8 mouse cellular contexts compared by ENCODE assay signal in genomic region chr5:92042377-92043348, GRCm38 (mm10). TPM values are rescaled to one million over a fixed set of nuclear protein-coding genes. Genes with fewer than 3 reads are reported as not detected.
DNase-seq lines count a peak whose midpoint lies in the region; ATAC-seq and TF ChIP-seq lines count a peak whose summit lies in the region.

No protein-coding gene starts in this region.

- H3K9ac ChIP-seq in heart, embryonic 15.5 days: peak overlapping the region; percentile 47
- H3K9ac ChIP-seq in liver, embryonic 14.5 days (replicated peaks): peak overlapping the region; percentile 20
- peak overlapping the region; percentile 42 for H3K9ac ChIP-seq in neural tube, embryonic 11.5 days (ENCODE audit: low read length)
- peak overlapping the region; percentile 78 for H3K9ac ChIP-seq in stomach, postnatal 0 days (ENCODE audit: low read length)

- H3K4me1 ChIP-seq in forebrain, embryonic 10.5 days: peaks cover 13% of the 10 kb centered on the region
- peaks cover 3% of the 10 kb centered on the region; the same call in 1 of the 2 replicates for H3K4me1 ChIP-seq in heart, embryonic 15.5 days (replicated peaks)
- peaks cover 5 to 8% of the 10 kb centered on the region in 2 experiments for H3K4me1 ChIP-seq in liver, embryonic 14.5 days (replicated peaks; ENCODE audit: control insufficient read depth in 2 of 2, insufficient read depth in 2 of 2, low read length in 1 of 2)
- H3K4me1 ChIP-seq in neural tube, embryonic 11.5 days (ENCODE audit: control insufficient read depth, insufficient read depth, low read length): no peaks in the 10 kb centered on the region
- H3K4me1 ChIP-seq in stomach, postnatal 0 days (replicated peaks; ENCODE audit: control insufficient read depth, insufficient read depth): no peaks in the 10 kb centered on the region

- peak overlapping the region; percentile 85 for H3K4me3 ChIP-seq in forebrain, embryonic 10.5 days
- H3K4me3 ChIP-seq in heart, embryonic 15.5 days: peak overlapping the region; percentile 72
- peak overlapping the region; percentile 71 to 80 for H3K4me3 ChIP-seq in liver, embryonic 14.5 days (ENCODE audit: insufficient read depth in 1 of 2, low read depth in 2 of 2, low read length in 2 of 2)
- H3K4me3 ChIP-seq in neural tube, embryonic 11.5 days (ENCODE audit: low read depth, low read length): peak overlapping the region; percentile 72
- H3K4me3 ChIP-seq in stomach, postnatal 0 days (ENCODE audit: low read depth, low read length): peak overlapping the region; percentile 76

- H3K4me2 ChIP-seq in heart, embryonic 15.5 days: peak overlapping the region; percentile 77
- peak overlapping the region; percentile 86 for H3K4me2 ChIP-seq in liver, embryonic 14.5 days (ENCODE audit: low read depth)
- H3K4me2 ChIP-seq in neural tube, embryonic 11.5 days (ENCODE audit: low read depth): peak overlapping the region; percentile 98
- H3K4me2 ChIP-seq in stomach, postnatal 0 days (replicated peaks; ENCODE audit: low read depth): peak overlapping the region; percentile 90

- no peaks in the 10 kb centered on the region for H3K36me3 ChIP-seq in forebrain, embryonic 10.5 days (replicated peaks)
- H3K36me3 ChIP-seq in heart, embryonic 15.5 days: no peaks in the 10 kb centered on the region
- no peaks in the 10 kb centered on the region for H3K36me3 ChIP-seq in liver, embryonic 14.5 days (replicated peaks; ENCODE audit: control insufficient read depth, insufficient read depth, low read depth)
- no peaks in the 10 kb centered on the region for H3K36me3 ChIP-seq in neural tube, embryonic 11.5 days (ENCODE audit: control insufficient read depth, insufficient read depth, low read length)
- no peaks in the 10 kb centered on the region for H3K36me3 ChIP-seq in stomach, postnatal 0 days (ENCODE audit: control insufficient read depth, insufficient read depth, low read length)

- ATAC-seq in heart, embryonic 15.5 days (replicated peaks; ENCODE audit: insufficient number of reproducible peaks, insufficient read depth, low FRiP score, low read depth): peak; percentile 98
- peak; percentile 100 for ATAC-seq in liver, embryonic 14.5 days (ENCODE audit: insufficient read depth)
- peak; percentile 99 for ATAC-seq in neural tube, embryonic 11.5 days (ENCODE audit: insufficient read depth, low FRiP score, low TSS enrichment)
- ATAC-seq in stomach, postnatal 0 days (ENCODE audit: low FRiP score, low TSS enrichment): peak; percentile 100

- peak; percentile 94 to 96 for DNase-seq in CD8-positive naive resting alpha-beta T cell, adult 2 months (ENCODE audit: low read depth in 2 of 2, low spot score in 2 of 2)
- DNase-seq in c-Kit-positive CD71-negative TER-119-negative erythroid progenitor cells, embryonic 14.5 days (ENCODE audit: low read depth): peak; percentile 80
- peak; percentile 84 for DNase-seq in forebrain, embryonic 10.5 days (ENCODE audit: extremely low spot score, low spot score)
- DNase-seq in kidney, postnatal 25 days: peak; percentile 98 to 99
- peak; percentile 84 to 88 (median 84) for DNase-seq in liver, embryonic 14.5 days (ENCODE audit: low read depth in 3 of 3, low spot score in 3 of 3)
- peak; percentile 86 for DNase-seq in neural tube, embryonic 11.5 days (ENCODE audit: low spot score)
- peak; percentile 98 for DNase-seq in stomach, postnatal 0 days (ENCODE audit: low spot score)

- no peaks in the 10 kb centered on the region for H3K9me3 ChIP-seq in forebrain, embryonic 10.5 days
- H3K9me3 ChIP-seq in heart, embryonic 15.5 days (replicated peaks): no peaks in the 10 kb centered on the region
- H3K9me3 ChIP-seq in liver, embryonic 14.5 days (ENCODE audit: control insufficient read depth, low read length): no peaks in the 10 kb centered on the region
- no peaks in the 10 kb centered on the region for H3K9me3 ChIP-seq in neural tube, embryonic 11.5 days (ENCODE audit: control insufficient read depth, low read length)
- no peaks in the 10 kb centered on the region for H3K9me3 ChIP-seq in stomach, postnatal 0 days (ENCODE audit: control insufficient read depth, low read length)

- H3K27me3 ChIP-seq in forebrain, embryonic 10.5 days (ENCODE audit: poor library complexity, severe bottlenecking): peaks cover 41% of the 10 kb centered on the region
- H3K27me3 ChIP-seq in heart, embryonic 15.5 days: peaks cover 9% of the 10 kb centered on the region
- H3K27me3 ChIP-seq in liver, embryonic 14.5 days (ENCODE audit: control insufficient read depth, insufficient read depth, low read length): peaks cover 11% of the 10 kb centered on the region
- peaks cover 6% of the 10 kb centered on the region for H3K27me3 ChIP-seq in neural tube, embryonic 11.5 days (ENCODE audit: control insufficient read depth, insufficient read depth, low read length)
- no peaks in the 10 kb centered on the region for H3K27me3 ChIP-seq in stomach, postnatal 0 days (ENCODE audit: control insufficient read depth, insufficient read depth, low read length)

- TF ChIP-seq CTCF in liver, embryonic 14.5 days (IDR thresholded peaks at IDR 0.05; ENCODE audit: low read depth): no peak; the same call in 1 of the 2 replicates
- no peak for TF ChIP-seq CTCF in stomach, postnatal 0 days (IDR thresholded peaks at IDR 0.05; ENCODE audit: low read depth)

- 0 out of 2 replicates have a peak overlapping the region, but pooled peaks have one; percentile 48 for H3K27ac ChIP-seq in forebrain, embryonic 10.5 days
- 0 out of 2 replicates have a peak overlapping the region, but pooled peaks have one; percentile 22 for H3K27ac ChIP-seq in heart, embryonic 15.5 days
- H3K27ac ChIP-seq in liver, embryonic 14.5 days: no peak overlapping the region
- no peak overlapping the region for H3K27ac ChIP-seq in neural tube, embryonic 11.5 days (ENCODE audit: low read depth, low read length)
- peak overlapping the region; percentile 88 for H3K27ac ChIP-seq in stomach, postnatal 0 days (replicated peaks)

- no peak for TF ChIP-seq EP300 in liver, embryonic 14.5 days (IDR thresholded peaks at IDR 0.05; ENCODE audit: low read depth)
- TF ChIP-seq EP300 in stomach, postnatal 0 days (optimal IDR thresholded peaks at IDR 0.05): no peak

- under 1% methylated on average over 68 of the region's 68 CpGs for WGBS in forebrain, embryonic 10.5 days
- under 1% methylated on average over 68 of the region's 68 CpGs for WGBS in heart, embryonic 15.5 days
- under 1% methylated on average over 68 of the region's 68 CpGs for WGBS in liver, embryonic 14.5 days (ENCODE audit: insufficient replicate concordance)
- under 1% methylated on average over 68 of the region's 68 CpGs for WGBS in neural tube, embryonic 11.5 days
- under 1% methylated on average over 68 of the region's 68 CpGs for WGBS in stomach, postnatal 0 days

RNA-seq across cellular contexts. Expression of gene Cdkl2, which starts 1.0 kb away (rescaled TPM):
- polyA plus RNA-seq in forebrain, embryonic 10.5 days (2016; fragmentation: Nextera tagmentation; extraction: Ambion mirVana): 0.15 and 0.35 TPM in 2 replicates
- 0.94 and 2.0 TPM in 2 replicates for polyA plus RNA-seq in heart, embryonic 15.5 days (2015; fragmentation: Nextera tagmentation; extraction: Ambion mirVana)
- 0.11 and 0.13 TPM in 2 replicates for polyA plus RNA-seq in liver, embryonic 14.5 days (2012; rRNA removed)
- polyA plus RNA-seq in liver, embryonic 14.5 days (2014; fragmentation: Nextera tagmentation; extraction: Ambion mirVana): 0.30 and 0.49 TPM in 2 replicates
- 0.93 TPM in 2 replicates for polyA plus RNA-seq in neural tube, embryonic 11.5 days (2014; fragmentation: Nextera tagmentation; extraction: Ambion mirVana)
- 3.8 and 4.0 TPM in 2 replicates for polyA plus RNA-seq in stomach, postnatal 0 days (2015; fragmentation: Nextera tagmentation; extraction: Ambion mirVana)

RNA-seq across cellular contexts. Expression of gene G3bp2, which starts 40.9 kb away (rescaled TPM):
- polyA plus RNA-seq in forebrain, embryonic 10.5 days (2016; fragmentation: Nextera tagmentation; extraction: Ambion mirVana): 278 and 287 TPM in 2 replicates
- 126 and 128 TPM in 2 replicates for polyA plus RNA-seq in heart, embryonic 15.5 days (2015; fragmentation: Nextera tagmentation; extraction: Ambion mirVana)
- polyA plus RNA-seq in liver, embryonic 14.5 days (2012; rRNA removed): 12.5 and 19.0 TPM in 2 replicates
- 54.3 and 56.0 TPM in 2 replicates for polyA plus RNA-seq in liver, embryonic 14.5 days (2014; fragmentation: Nextera tagmentation; extraction: Ambion mirVana)
- polyA plus RNA-seq in neural tube, embryonic 11.5 days (2014; fragmentation: Nextera tagmentation; extraction: Ambion mirVana): 301 and 308 TPM in 2 replicates
- polyA plus RNA-seq in stomach, postnatal 0 days (2015; fragmentation: Nextera tagmentation; extraction: Ambion mirVana): 94.0 and 111 TPM in 2 replicates

RNA-seq across cellular contexts. Expression of gene Odaph, which starts 55.4 kb away (rescaled TPM):
- polyA plus RNA-seq in forebrain, embryonic 10.5 days (2016; fragmentation: Nextera tagmentation; extraction: Ambion mirVana): not detected in 2 replicates
- not detected in 2 replicates for polyA plus RNA-seq in heart, embryonic 15.5 days (2015; fragmentation: Nextera tagmentation; extraction: Ambion mirVana)
- polyA plus RNA-seq in liver, embryonic 14.5 days (2012; rRNA removed): not detected in 2 replicates
- not detected in 2 replicates for polyA plus RNA-seq in liver, embryonic 14.5 days (2014; fragmentation: Nextera tagmentation; extraction: Ambion mirVana)
- polyA plus RNA-seq in neural tube, embryonic 11.5 days (2014; fragmentation: Nextera tagmentation; extraction: Ambion mirVana): not detected in 2 replicates
- polyA plus RNA-seq in stomach, postnatal 0 days (2015; fragmentation: Nextera tagmentation; extraction: Ambion mirVana): 0.23 and 0.30 TPM in 2 replicates

Comparison
In these comparisons a context has a peak if more than half of its experiments do, and no peak if none do; other contexts are left out.
1. H3K27ac ChIP-seq: peak in forebrain, embryonic 10.5 days (single experiment), heart, embryonic 15.5 days (single experiment) and stomach, postnatal 0 days (single experiment); none in liver, embryonic 14.5 days (single experiment) and neural tube, embryonic 11.5 days (single experiment).
2. H3K9ac ChIP-seq: peak in every context shown above with its lines; median percentile 78 in stomach, postnatal 0 days; 47 in heart, embryonic 15.5 days; 42 in neural tube, embryonic 11.5 days; 20 in liver, embryonic 14.5 days.
3. Peak in every context shown above with its lines, with median percentiles within 50 percentile points of each other: DNase-seq, H3K4me3 ChIP-seq, ATAC-seq and H3K4me2 ChIP-seq.